Mouse (Mus musculus): Measurements from ENCODE around the gene Slc9a7. TPM values are rescaled to one million over a fixed set of nuclear protein-coding genes. Genes with fewer than 3 reads are reported as not detected.

The Slc9a7 gene
- polyA plus RNA-seq (2014; fragmentation: Nextera tagmentation; extraction: Ambion mirVana): 2.5 and 3.5 TPM in 2 replicates

DNA sequence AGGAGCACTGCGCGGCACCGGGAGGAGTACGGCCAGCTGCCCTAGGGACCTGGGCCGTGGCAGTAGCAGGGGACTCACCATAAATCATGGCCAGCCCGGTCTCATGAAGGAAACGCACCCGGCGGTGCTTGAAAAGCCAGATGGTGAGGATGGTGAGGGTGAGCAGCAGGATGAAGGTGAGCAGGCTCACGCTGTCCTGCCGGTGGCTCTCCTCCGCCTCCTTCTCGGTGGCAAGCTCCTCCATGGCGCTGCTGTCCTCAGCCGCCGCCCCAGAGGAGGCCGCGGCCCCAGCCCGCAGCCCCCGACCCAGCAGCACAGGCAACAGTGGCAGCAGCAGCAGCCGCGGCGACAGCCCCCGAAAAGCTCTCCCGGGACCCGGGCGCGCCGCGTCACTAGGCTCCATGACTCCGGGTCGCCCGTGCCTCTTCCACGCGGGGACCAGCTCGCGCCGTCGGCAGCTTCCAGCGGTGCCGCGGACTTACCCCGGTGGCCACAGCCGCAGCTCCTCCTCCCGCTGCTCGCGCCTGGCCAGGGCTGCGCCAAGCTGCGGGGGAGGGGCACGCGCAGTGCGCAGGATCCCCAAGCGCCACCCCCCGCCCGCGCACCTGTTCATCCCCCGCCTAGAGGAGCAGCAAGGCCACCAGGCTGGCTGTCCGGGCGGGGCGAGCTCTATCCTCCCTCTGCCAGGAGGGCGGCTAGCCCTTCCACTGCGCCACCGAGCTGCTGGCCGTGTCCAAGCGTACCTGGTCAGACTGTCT, at the start of gene Slc9a7:
Gene Slc9a7, minus strand, starts transcription at position 526 of the 758 bp plus-strand sequence.
- peak; percentile 62 for DNase-seq (ENCODE audit: low spot score)

DNA sequence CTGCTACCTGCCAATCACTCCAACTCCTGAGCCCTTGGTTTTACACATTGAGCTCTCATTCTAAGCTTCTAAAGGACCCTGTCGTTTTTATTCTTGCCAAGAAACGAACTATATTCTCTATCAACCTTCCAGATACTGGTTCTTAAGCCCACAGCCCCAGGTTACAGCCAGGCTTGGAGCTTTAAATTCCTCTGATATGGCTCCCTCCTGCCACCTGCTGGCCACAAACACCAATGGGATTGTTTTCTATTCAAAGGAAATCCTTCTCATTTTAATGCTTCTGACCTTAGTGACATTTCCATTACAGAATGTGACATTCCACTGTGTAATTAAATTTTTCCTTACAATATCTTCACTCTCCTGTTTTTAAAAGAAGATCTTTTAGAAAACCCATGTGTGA, 44.1 kb upstream of the Slc9a7 start:
- no peak overlapping the region for H3K27ac ChIP-seq (replicated peaks; ENCODE audit: low read depth, low read length)
- WGBS: 7% methylated on average over 2 of the region's 2 CpGs
- no peak overlapping the region for H3K4me3 ChIP-seq (ENCODE audit: low read depth, low read length)
- no peak overlapping the region for H3K4me2 ChIP-seq (ENCODE audit: low read depth, low read length)
- H3K4me1 ChIP-seq (ENCODE audit: control insufficient read depth, insufficient read depth, low read length): no peaks in the 10 kb centered on the region
- no peak overlapping the region for H3K9ac ChIP-seq (ENCODE audit: low read depth, low read length)
- H3K36me3 ChIP-seq (ENCODE audit: control insufficient read depth, insufficient read depth, low read length): no peaks in the 10 kb centered on the region
- no peaks in the 10 kb centered on the region for H3K9me3 ChIP-seq (ENCODE audit: control insufficient read depth, low read length)
- H3K27me3 ChIP-seq (replicated peaks; ENCODE audit: control insufficient read depth, insufficient read depth, low read length): no peaks in the 10 kb centered on the region
- ATAC-seq (ENCODE audit: low read depth) (no peak), DNase-seq (ENCODE audit: low spot score) (no peak)

More for the DNA sequence above, at the start of gene Slc9a7:
- Histone ChIP-seq H3K27ac (replicated peaks; ENCODE audit: low read depth, low read length) (no peak within 1 kb of the TSS), H3K4me1 (ENCODE audit: control insufficient read depth, insufficient read depth, low read length) (no peaks in the 10 kb centered on the region), H3K4me3 (ENCODE audit: low read depth, low read length) (peak within 1 kb of the TSS; percentile 53), H3K27me3 (replicated peaks; ENCODE audit: control insufficient read depth, insufficient read depth, low read length) (peaks cover 14% of the 10 kb centered on the region), H3K9ac (ENCODE audit: low read depth, low read length) (peak within 1 kb of the TSS; percentile 63), H3K4me2 (ENCODE audit: low read depth, low read length) (peak within 1 kb of the TSS; percentile 71), H3K36me3 (ENCODE audit: control insufficient read depth, insufficient read depth, low read length) (no peaks in the 10 kb centered on the region), H3K9me3 (ENCODE audit: control insufficient read depth, low read length) (no peaks in the 10 kb centered on the region)
- 12% methylated on average over 18 of the region's 65 CpGs for WGBS
- ATAC-seq (ENCODE audit: low read depth): peak; percentile 93

DNA sequence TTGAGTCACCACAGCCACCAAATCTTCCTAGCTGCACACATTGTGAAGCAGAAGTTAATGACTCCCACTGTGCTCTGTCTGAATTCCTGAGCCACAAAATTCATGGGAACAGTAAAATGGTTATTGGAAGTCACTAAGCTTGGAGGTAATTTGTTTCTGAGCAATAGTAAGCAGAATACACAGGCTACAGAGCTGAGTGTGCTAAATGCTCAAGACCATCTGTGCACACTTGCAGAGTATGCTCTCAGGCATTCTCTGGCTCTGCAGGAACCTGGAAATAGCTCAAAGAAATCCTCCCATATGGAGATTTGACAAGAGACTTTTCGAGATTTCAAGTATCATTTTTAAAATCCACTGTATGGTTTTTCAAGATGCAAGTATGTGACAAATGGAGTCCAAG, 41.1 kb upstream of the Slc9a7 start:
- Histone ChIP-seq H3K9me3 (ENCODE audit: control insufficient read depth, low read length) (no peaks in the 10 kb centered on the region), H3K27me3 (replicated peaks; ENCODE audit: control insufficient read depth, insufficient read depth, low read length) (no peaks in the 10 kb centered on the region), H3K36me3 (ENCODE audit: control insufficient read depth, insufficient read depth, low read length) (no peaks in the 10 kb centered on the region), H3K9ac (ENCODE audit: low read depth, low read length) (no peak overlapping the region), H3K4me1 (ENCODE audit: control insufficient read depth, insufficient read depth, low read length) (no peaks in the 10 kb centered on the region), H3K4me3 (ENCODE audit: low read depth, low read length) (no peak overlapping the region), H3K4me2 (ENCODE audit: low read depth, low read length) (no peak overlapping the region), H3K27ac (replicated peaks; ENCODE audit: low read depth, low read length) (no peak overlapping the region)
- DNase-seq (ENCODE audit: low spot score) (no peak), ATAC-seq (ENCODE audit: low read depth) (no peak)
- 52% methylated on average over 1 of the region's 1 CpGs for WGBS

GRCm38 (mm10) chrX:20307215-20307614, 15.6 kb upstream of the Slc9a7 start:
- Histone ChIP-seq H3K27ac (replicated peaks; ENCODE audit: low read depth, low read length) (no peak overlapping the region), H3K4me1 (ENCODE audit: control insufficient read depth, insufficient read depth, low read length) (no peaks in the 10 kb centered on the region), H3K4me2 (ENCODE audit: low read depth, low read length) (no peak overlapping the region), H3K9me3 (ENCODE audit: control insufficient read depth, low read length) (no peaks in the 10 kb centered on the region), H3K36me3 (ENCODE audit: control insufficient read depth, insufficient read depth, low read length) (no peaks in the 10 kb centered on the region), H3K27me3 (replicated peaks; ENCODE audit: control insufficient read depth, insufficient read depth, low read length) (no peaks in the 10 kb centered on the region), H3K9ac (ENCODE audit: low read depth, low read length) (no peak overlapping the region), H3K4me3 (ENCODE audit: low read depth, low read length) (no peak overlapping the region)
- no peak for DNase-seq (ENCODE audit: low spot score)
- ATAC-seq (ENCODE audit: low read depth): no peak
- WGBS: 42% methylated on average over 3 of the region's 3 CpGs

DNA sequence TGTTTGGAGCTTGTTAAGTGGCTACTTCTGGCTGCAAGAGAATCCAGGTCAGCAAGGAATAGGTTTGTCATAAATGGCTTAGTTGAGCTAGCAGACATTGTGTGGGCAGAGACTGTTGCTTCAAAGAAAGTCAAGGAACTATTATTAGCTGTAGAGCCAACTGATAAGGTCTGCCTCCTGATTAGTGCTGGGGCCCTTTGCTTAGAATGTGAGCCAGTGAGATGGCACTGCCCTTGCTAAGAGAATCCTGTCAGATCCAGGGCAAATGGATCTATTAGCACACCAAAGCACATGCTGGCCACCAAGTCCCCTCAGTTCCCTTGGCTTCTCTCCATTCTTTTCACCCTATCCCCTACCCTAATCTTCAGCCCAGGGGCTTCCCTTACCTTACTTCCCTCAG, 14.3 kb upstream of the Slc9a7 start:
- H3K4me1 ChIP-seq (ENCODE audit: control insufficient read depth, insufficient read depth, low read length): no peaks in the 10 kb centered on the region
- H3K9ac ChIP-seq (ENCODE audit: low read depth, low read length): no peak overlapping the region
- ATAC-seq (ENCODE audit: low read depth): no peak
- H3K27me3 ChIP-seq (replicated peaks; ENCODE audit: control insufficient read depth, insufficient read depth, low read length): no peaks in the 10 kb centered on the region
- no peaks in the 10 kb centered on the region for H3K36me3 ChIP-seq (ENCODE audit: control insufficient read depth, insufficient read depth, low read length)
- no peak for DNase-seq (ENCODE audit: low spot score)
- H3K9me3 ChIP-seq (ENCODE audit: control insufficient read depth, low read length): no peaks in the 10 kb centered on the region
- no peak overlapping the region for H3K4me3 ChIP-seq (ENCODE audit: low read depth, low read length)
- H3K4me2 ChIP-seq (ENCODE audit: low read depth, low read length): no peak overlapping the region
- H3K27ac ChIP-seq (replicated peaks; ENCODE audit: low read depth, low read length): no peak overlapping the region

- H3K27me3 ChIP-seq (replicated peaks; ENCODE audit: control insufficient read depth, insufficient read depth, low read length): no peaks in the 10 kb centered on the region
- H3K4me1 ChIP-seq (ENCODE audit: control insufficient read depth, insufficient read depth, low read length): no peaks in the 10 kb centered on the region
- no peaks in the 10 kb centered on the region for H3K9me3 ChIP-seq (ENCODE audit: control insufficient read depth, low read length)
- no peak overlapping the region for H3K4me2 ChIP-seq (ENCODE audit: low read depth, low read length)
- no peaks in the 10 kb centered on the region for H3K36me3 ChIP-seq (ENCODE audit: control insufficient read depth, insufficient read depth, low read length)
- H3K4me3 ChIP-seq (ENCODE audit: low read depth, low read length): no peak overlapping the region
- ATAC-seq (ENCODE audit: low read depth) (no peak), DNase-seq (ENCODE audit: low spot score) (no peak)
- no peak overlapping the region for H3K9ac ChIP-seq (ENCODE audit: low read depth, low read length)
- no peak overlapping the region for H3K27ac ChIP-seq (replicated peaks; ENCODE audit: low read depth, low read length)
These were observed 11.7 kb upstream of the Slc9a7 start for GRCm38 (mm10) chrX:20303280-20303679.

DNA sequence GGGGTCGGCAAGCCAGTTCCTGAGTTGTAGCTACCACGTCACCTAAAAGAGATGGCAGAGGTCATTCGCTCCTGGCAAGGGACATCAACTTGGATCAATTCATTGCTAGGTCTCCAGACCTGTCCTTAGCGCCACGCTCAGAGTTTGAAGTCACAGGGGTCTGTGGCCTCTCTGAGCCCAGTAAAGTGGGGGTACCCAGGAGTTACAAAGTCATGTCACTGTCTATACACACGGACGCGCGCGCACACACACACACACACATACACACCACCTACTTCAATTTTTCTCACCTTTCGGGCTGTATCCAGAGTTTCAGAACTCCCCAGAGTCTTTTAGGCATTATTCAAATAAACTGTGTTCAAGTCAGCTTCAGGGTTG, 422 bp upstream of the Slc9a7 start:
- no peak for ATAC-seq (ENCODE audit: low read depth)
- H3K4me1 ChIP-seq (ENCODE audit: control insufficient read depth, insufficient read depth, low read length): no peaks in the 10 kb centered on the region
- H3K9me3 ChIP-seq (ENCODE audit: control insufficient read depth, low read length): no peaks in the 10 kb centered on the region
- H3K9ac ChIP-seq (ENCODE audit: low read depth, low read length): no peak overlapping the region
- peak overlapping the region; percentile 53 for H3K4me3 ChIP-seq (ENCODE audit: low read depth, low read length)
- no peak overlapping the region for H3K27ac ChIP-seq (replicated peaks; ENCODE audit: low read depth, low read length)
- WGBS: 36% methylated on average over 11 of the region's 11 CpGs
- no peaks in the 10 kb centered on the region for H3K36me3 ChIP-seq (ENCODE audit: control insufficient read depth, insufficient read depth, low read length)
- H3K27me3 ChIP-seq (replicated peaks; ENCODE audit: control insufficient read depth, insufficient read depth, low read length): peaks cover 14% of the 10 kb centered on the region
- H3K4me2 ChIP-seq (ENCODE audit: low read depth, low read length): peak overlapping the region; percentile 71
- no peak for DNase-seq (ENCODE audit: low spot score)

GRCm38 (mm10) chrX:20290715-20291114, 892 bp downstream of the Slc9a7 start:
- DNase-seq (ENCODE audit: low spot score) (no peak), ATAC-seq (ENCODE audit: low read depth) (no peak)
- Histone ChIP-seq H3K27me3 (replicated peaks; ENCODE audit: control insufficient read depth, insufficient read depth, low read length) (peaks cover 14% of the 10 kb centered on the region), H3K36me3 (ENCODE audit: control insufficient read depth, insufficient read depth, low read length) (no peaks in the 10 kb centered on the region), H3K9me3 (ENCODE audit: control insufficient read depth, low read length) (no peaks in the 10 kb centered on the region), H3K4me2 (ENCODE audit: low read depth, low read length) (peak overlapping the region; percentile 71), H3K9ac (ENCODE audit: low read depth, low read length) (no peak overlapping the region), H3K4me1 (ENCODE audit: control insufficient read depth, insufficient read depth, low read length) (no peaks in the 10 kb centered on the region), H3K27ac (replicated peaks; ENCODE audit: low read depth, low read length) (no peak overlapping the region), H3K4me3 (ENCODE audit: low read depth, low read length) (peak overlapping the region; percentile 53)
- WGBS: 21% methylated on average over 5 of the region's 5 CpGs

- no peak for ATAC-seq (ENCODE audit: low read depth)
- H3K27me3 ChIP-seq (replicated peaks; ENCODE audit: control insufficient read depth, insufficient read depth, low read length): peaks cover 14% of the 10 kb centered on the region
- no peaks in the 10 kb centered on the region for H3K4me1 ChIP-seq (ENCODE audit: control insufficient read depth, insufficient read depth, low read length)
- no peak overlapping the region for H3K9ac ChIP-seq (ENCODE audit: low read depth, low read length)
- H3K9me3 ChIP-seq (ENCODE audit: control insufficient read depth, low read length): no peaks in the 10 kb centered on the region
- no peak overlapping the region for H3K4me2 ChIP-seq (ENCODE audit: low read depth, low read length)
- DNase-seq (ENCODE audit: low spot score): no peak
- WGBS: 91% methylated on average over 3 of the region's 3 CpGs
- no peak overlapping the region for H3K4me3 ChIP-seq (ENCODE audit: low read depth, low read length)
- no peak overlapping the region for H3K27ac ChIP-seq (replicated peaks; ENCODE audit: low read depth, low read length)
- H3K36me3 ChIP-seq (ENCODE audit: control insufficient read depth, insufficient read depth, low read length): no peaks in the 10 kb centered on the region
These were observed 2.9 kb downstream of the Slc9a7 start for GRCm38 (mm10) chrX:20288674-20289073.

All from embryonic facial prominence, embryonic 14.5 days (tissue).